Mouse (Mus musculus) liver, embryonic 14.5 days (tissue): ENCODE measurements around the gene Gm266. TPM values are rescaled to one million over a fixed set of nuclear protein-coding genes. Genes with fewer than 3 reads are reported as not detected.
A peak's percentile ranks its signal among the peaks of the same experiment; 100 is the strongest.

Source experiments
- ATAC-seq: fragments of 200-750 bp; cut with Nextera tagmentation; 2 replicates; pipeline ENCODE4 v1.8.0; 2017; ENCODE audit warnings: moderate number of reproducible peaks, mild to moderate bottlenecking, moderate library complexity; ENCODE audit not compliant: insufficient read depth
- DNase-seq, 3 experiments: peaks; one replicate each; pipeline ENCODE4 v3.0.0-alpha.2; 2012 to 2013; ENCODE audit warnings: low read depth in 3 of 3, low spot score in 3 of 3
- H3K27ac ChIP-seq: fragments of 300-500 bp; sonication (generic); 2 replicates; pipeline ENCODE4 v1.5.1; 2014; ENCODE audit warnings: moderate library complexity, mild to moderate bottlenecking, control low read depth, inconsistent platforms
- H3K27me3 ChIP-seq: fragments of 300-500 bp; sonication (generic); 2 replicates; pipeline ENCODE4 v1.6.1; 2014; ENCODE audit warnings: mild to moderate bottlenecking, low read length, moderate library complexity; ENCODE audit not compliant: control insufficient read depth, insufficient read depth
- H3K36me3 ChIP-seq: fragments of 300-500 bp; sonication (generic); replicated peaks from 2 replicates; pipeline ENCODE4 v1.6.1; 2014; ENCODE audit warnings: low read depth; ENCODE audit not compliant: control insufficient read depth, insufficient read depth
- H3K4me1 ChIP-seq, 2 experiments: fragments of 200-500 bp in 1 of 2; fragments of 300-500 bp in 1 of 2; sonication (generic) in 1 of 2; replicated peaks; 2 replicates each; pipeline ENCODE4 v1.6.1; 2012 to 2014; ENCODE audit warnings: antibody characterized with exemption in 1 of 2, inconsistent platforms in 1 of 2, low read length in 1 of 2; ENCODE audit not compliant: control insufficient read depth in 2 of 2, insufficient read depth in 2 of 2
- H3K4me2 ChIP-seq: fragments of 300-500 bp; sonication (generic); 2 replicates; pipeline ENCODE4 v1.6.1; 2014; ENCODE audit warnings: low read depth, mild to moderate bottlenecking, control low read depth, moderate library complexity
- H3K4me3 ChIP-seq, 2 experiments: fragments of 200-500 bp in 1 of 2; fragments of 300-500 bp in 1 of 2; sonication (generic) in 1 of 2; 2 replicates each; pipeline ENCODE4 v1.5.1; 2012 to 2014; ENCODE audit warnings: low read depth in 2 of 2, low read length in 2 of 2, mild to moderate bottlenecking in 2 of 2, control low read depth in 1 of 2, inconsistent platforms in 1 of 2, moderate library complexity in 1 of 2; ENCODE audit not compliant: insufficient read depth in 1 of 2
- H3K9ac ChIP-seq: fragments of 300-500 bp; sonication (generic); replicated peaks from 2 replicates; pipeline ENCODE4 v1.6.1; 2014; ENCODE audit warnings: mild to moderate bottlenecking, control low read depth, moderate library complexity
- H3K9me3 ChIP-seq: fragments of 300-500 bp; sonication (generic); 2 replicates; pipeline ENCODE4 v1.6.1; 2016; ENCODE audit warnings: low read length, mixed read lengths; ENCODE audit not compliant: control insufficient read depth
- CTCF ChIP-seq: IDR thresholded peaks from 2 replicates; pipeline ENCODE4 v1.5.1; 2016; ENCODE audit warnings: antibody characterized with exemption, low read depth, control low read depth
- EP300 ChIP-seq: IDR thresholded peaks from 2 replicates; pipeline ENCODE4 v1.6.1; 2016; ENCODE audit warnings: antibody characterized with exemption, low read depth
- WGBS: fragments of 180-500 bp; shearing (Covaris S2); extraction: QIAGEN DNeasy Blood & Tissue Kit; methylation state at CpG from one replicate; pipeline ENCODE4 v1.1.7; 2014; ENCODE audit not compliant: insufficient replicate concordance; 5-methylcytosine and 5-hydroxymethylcytosine counted together
- polyA plus RNA-seq, 2 experiments: library from polyadenylated mRNA; depleted of rRNA in 1 of 2; stranded (reverse) in 1 of 2; unstranded in 1 of 2; fragments of >200 nt; fragmentation: Nextera tagmentation in 1 of 2; extraction: Ambion mirVana in 1 of 2; gene quantifications; 2 replicates each; pipeline versions ENCODE4 v1.2.1 to v1.2.3; 2012 to 2014

Gene Gm266
- polyA plus RNA-seq, 2 experiments = 0.42 to 0.61 TPM

GRCm38 (mm10) chr12:111479917-111480316 lies 5.7 kb downstream of the Gm266 start:
- Histone ChIP-seq H3K4me3 (no peak overlapping the region), H3K36me3 (no peaks in the 10 kb centered on the region), H3K27me3 (peaks cover 21% of the 10 kb centered on the region), H3K9me3 (no peaks in the 10 kb centered on the region), H3K9ac (no peak overlapping the region), H3K4me2 (no peak overlapping the region), H3K4me1 (no peaks in the 10 kb centered on the region), H3K27ac (no peak overlapping the region)
- 52% methylated on average over 2 of the region's 2 CpGs for WGBS
- DNase-seq (no peak), ATAC-seq (no peak)
- peak; percentile 81 for TF ChIP-seq CTCF
- no peak for TF ChIP-seq EP300

DNA sequence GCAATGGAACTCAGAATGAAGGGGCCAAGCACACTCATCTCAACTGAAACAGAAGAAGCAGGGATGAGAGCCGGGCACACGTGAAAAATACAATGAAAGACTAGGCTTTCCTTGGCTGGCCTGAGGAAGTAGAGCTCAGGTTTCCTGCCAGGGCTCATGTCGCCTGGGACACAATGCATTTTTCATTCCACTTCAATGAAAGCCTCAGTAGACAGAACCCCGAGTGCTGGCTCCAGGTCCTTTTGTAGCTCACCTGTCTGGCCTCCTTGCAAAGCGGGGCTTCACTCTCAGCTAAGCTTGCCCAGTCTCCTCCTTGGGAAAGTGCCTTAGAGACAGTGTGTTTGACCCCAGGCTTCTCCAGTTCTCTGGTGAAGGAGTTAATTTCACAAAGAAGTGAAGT lies 6.7 kb downstream of the Gm266 start:
- Histone ChIP-seq H3K36me3 (no peaks in the 10 kb centered on the region), H3K4me3 (no peak overlapping the region), H3K9ac (no peak overlapping the region), H3K9me3 (no peaks in the 10 kb centered on the region), H3K27ac (no peak overlapping the region), H3K27me3 (peaks cover 11% of the 10 kb centered on the region), H3K4me2 (no peak overlapping the region), H3K4me1 (no peaks in the 10 kb centered on the region)
- ATAC-seq (no peak), DNase-seq (no peak)
- TF ChIP-seq EP300 = no peak
- no peak for TF ChIP-seq CTCF
- WGBS = 45% methylated on average over 5 of the region's 5 CpGs

DNA sequence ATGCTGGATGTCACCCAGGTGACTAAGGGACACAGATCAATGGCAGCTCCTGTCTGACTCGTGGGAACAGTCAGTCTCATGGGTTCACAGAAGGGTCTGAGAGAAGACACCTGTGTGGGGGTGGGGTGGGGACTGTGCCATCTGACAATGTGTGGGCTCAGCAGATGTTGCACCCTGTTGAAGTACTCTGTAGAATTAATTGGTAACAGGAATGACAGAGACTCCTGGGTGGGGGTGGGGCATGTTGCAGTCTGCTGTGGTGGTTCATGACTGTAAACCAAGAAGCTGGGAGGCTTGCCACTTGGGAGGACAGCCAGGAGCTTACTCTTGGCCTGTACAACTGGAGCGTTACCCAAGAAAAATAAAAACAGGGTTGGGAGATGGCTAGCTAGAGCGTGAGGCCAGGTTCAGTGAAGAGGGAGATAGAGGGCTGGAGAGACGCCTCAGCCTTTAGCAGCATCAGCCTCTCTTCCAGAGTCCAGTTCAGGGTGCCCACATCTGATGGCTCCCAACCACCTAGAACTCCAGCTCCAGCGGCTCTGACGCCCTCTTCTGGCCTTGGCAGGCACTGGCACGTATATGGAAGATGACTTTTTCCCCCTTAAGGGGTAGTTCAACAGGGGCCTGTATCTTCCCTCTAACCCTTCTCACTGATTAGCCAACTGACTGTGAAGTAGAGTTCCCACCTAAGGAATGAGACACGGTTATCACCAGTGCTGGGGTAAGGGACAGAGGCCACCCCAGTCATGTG lies 10.6 kb downstream of the Gm266 start:
- no peak overlapping the region for H3K4me3 ChIP-seq
- no peaks in the 10 kb centered on the region; the same call in 1 of the 2 replicates for H3K27me3 ChIP-seq
- DNase-seq (no peak), ATAC-seq (no peak)
- H3K4me2 ChIP-seq = no peak overlapping the region
- no peaks in the 10 kb centered on the region for H3K36me3 ChIP-seq
- no peaks in the 10 kb centered on the region for H3K4me1 ChIP-seq
- no peak overlapping the region for H3K9ac ChIP-seq
- H3K27ac ChIP-seq = no peak overlapping the region
- no peaks in the 10 kb centered on the region for H3K9me3 ChIP-seq
- TF ChIP-seq CTCF = peak; percentile 44
- TF ChIP-seq EP300 = no peak
- 56% methylated on average over 8 of the region's 8 CpGs for WGBS

GRCm38 (mm10) chr12:111474384-111474783 lies 11.2 kb downstream of the Gm266 start:
- no peak for ATAC-seq
- TF ChIP-seq EP300 (no peak), CTCF (no peak)
- Histone ChIP-seq H3K4me1 (no peaks in the 10 kb centered on the region), H3K36me3 (no peaks in the 10 kb centered on the region), H3K27me3 (no peaks in the 10 kb centered on the region; the same call in 1 of the 2 replicates), H3K9ac (no peak overlapping the region), H3K4me3 (no peak overlapping the region), H3K27ac (no peak overlapping the region), H3K9me3 (no peaks in the 10 kb centered on the region), H3K4me2 (no peak overlapping the region)
- WGBS = 82% methylated on average over 3 of the region's 3 CpGs
- no peak for DNase-seq

DNA sequence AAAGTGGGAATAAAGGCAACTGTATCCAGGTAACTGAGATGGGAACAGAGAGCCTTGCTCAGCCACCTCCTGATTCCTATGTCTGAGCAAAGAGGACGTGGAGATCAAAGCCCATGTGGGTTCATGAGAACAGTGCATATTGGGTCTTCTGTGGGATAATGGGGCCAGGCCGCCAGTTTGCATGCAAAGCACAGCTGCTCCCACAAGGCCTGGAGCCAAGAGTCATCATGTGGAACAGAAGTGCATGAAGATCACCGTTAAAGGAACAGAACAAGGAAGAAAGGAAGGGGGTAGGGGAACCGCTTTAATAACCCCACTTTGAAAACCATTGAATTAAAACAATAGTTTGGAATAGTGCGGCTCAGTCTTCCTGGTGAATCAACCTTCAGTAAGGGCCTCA lies 12.7 kb downstream of the Gm266 start:
- no peaks in the 10 kb centered on the region for H3K4me1 ChIP-seq
- no peak for TF ChIP-seq EP300
- no peak for TF ChIP-seq CTCF
- H3K27ac ChIP-seq = no peak overlapping the region
- WGBS = 61% methylated on average over 5 of the region's 5 CpGs
- H3K36me3 ChIP-seq = no peaks in the 10 kb centered on the region
- DNase-seq (no peak), ATAC-seq (no peak)
- H3K9ac ChIP-seq = no peak overlapping the region
- H3K9me3 ChIP-seq = no peaks in the 10 kb centered on the region
- no peak overlapping the region for H3K4me3 ChIP-seq
- H3K4me2 ChIP-seq = no peak overlapping the region
- no peaks in the 10 kb centered on the region; the same call in 1 of the 2 replicates for H3K27me3 ChIP-seq
